Mouse (Mus musculus) liver, embryonic 14.5 days (tissue): ENCODE measurements around the gene Yes1.

Source experiments
- CTCF ChIP-seq: IDR thresholded peaks from 2 replicates; pipeline ENCODE4 v1.5.1; 2016; ENCODE audit warnings: antibody characterized with exemption, low read depth, control low read depth
- EP300 ChIP-seq: IDR thresholded peaks from 2 replicates; pipeline ENCODE4 v1.6.1; 2016; ENCODE audit warnings: antibody characterized with exemption, low read depth

DNA sequence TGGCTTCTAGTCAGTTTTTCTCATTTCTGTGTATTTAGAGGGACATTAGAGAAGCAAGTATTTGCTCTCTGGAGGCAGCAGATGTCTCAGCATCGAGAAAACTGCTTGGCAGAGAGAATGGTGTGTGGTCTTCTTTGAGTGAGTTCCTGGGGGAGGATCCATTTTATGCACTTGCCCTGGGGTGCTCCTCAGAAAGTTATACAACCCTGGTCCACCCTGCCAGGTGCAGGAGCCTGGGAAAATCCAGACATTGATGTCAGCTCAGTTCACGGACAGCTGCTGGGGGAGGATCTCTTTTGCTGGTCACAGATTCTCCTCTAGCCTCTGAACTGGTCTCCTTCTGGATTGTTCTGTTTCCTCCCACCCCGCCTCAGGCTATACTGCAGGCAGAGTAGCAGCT lies 110.3 kb downstream of the Yes1 start:
- TF ChIP-seq CTCF: no peak
- TF ChIP-seq EP300: no peak
